Mouse (Mus musculus) myocyte (in vitro differentiated cells): ENCODE results near the gene Ugt1a9.

ENCODE experiments used
- CEBPB ChIP-seq: IDR thresholded peaks from 2 replicates; pipeline ENCODE4 v1.6.1; 2011; ENCODE audit warnings: mild to moderate bottlenecking, moderate library complexity; ENCODE audit not compliant: poor library complexity, insufficient read depth, severe bottlenecking
- E2F4 ChIP-seq: IDR thresholded peaks from one replicate; pipeline ENCODE4 v1.6.1; 2011; ENCODE audit warnings: mild to moderate bottlenecking, control low read depth, moderate library complexity; ENCODE audit not compliant: insufficient read depth
- MAX ChIP-seq: IDR thresholded peaks from one replicate; pipeline ENCODE4 v1.6.1; 2011; ENCODE audit warnings: low read depth, mild to moderate bottlenecking, control low read depth
- MYOD1 ChIP-seq, 3 experiments: IDR thresholded peaks; one replicate each; pipeline ENCODE4 v1.6.1; 2011; ENCODE audit warnings: control low read depth in 2 of 3, low read depth in 2 of 3, mild to moderate bottlenecking in 2 of 3, moderate library complexity in 1 of 3; ENCODE audit not compliant: insufficient read length in 2 of 3, control insufficient read depth in 1 of 3
- POLR2A ChIP-seq: IDR thresholded peaks from one replicate; pipeline ENCODE4 v1.6.1; 2011; ENCODE audit warnings: low read depth, mild to moderate bottlenecking, control low read depth, moderate library complexity; ENCODE audit not compliant: insufficient read length
- POLR2AphosphoS2 ChIP-seq: IDR thresholded peaks from one replicate; pipeline ENCODE4 v1.6.1; 2011; ENCODE audit warnings: low read depth, control low read depth; ENCODE audit not compliant: insufficient read length
- USF1 ChIP-seq: IDR thresholded peaks from one replicate; pipeline ENCODE4 v1.6.1; 2011; ENCODE audit warnings: low read depth, mild to moderate bottlenecking, control low read depth, moderate library complexity

DNA sequence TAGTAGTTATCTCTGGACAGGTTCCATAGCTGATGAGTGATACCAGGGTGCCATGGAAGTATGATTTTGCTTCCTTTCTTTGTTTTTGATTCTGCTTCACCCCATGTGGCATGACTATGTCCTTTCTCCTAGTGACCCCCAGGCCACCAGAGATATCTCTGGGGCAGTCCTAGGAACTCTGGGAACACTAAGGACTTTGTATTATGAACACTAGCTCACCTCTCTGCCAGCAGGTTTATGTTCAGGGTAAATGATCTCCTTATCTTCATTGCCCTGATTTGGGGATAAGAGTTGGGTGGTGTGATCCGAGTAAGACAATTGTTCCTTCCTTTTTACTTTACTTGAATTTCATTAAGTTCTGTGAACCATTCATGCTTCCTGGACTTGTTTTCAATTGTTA lies 15.5 kb downstream of the Ugt1a9 start:
- TF ChIP-seq POLR2A (no peak), MAX (no peak), CEBPB (no peak), POLR2AphosphoS2 (no peak), E2F4 (no peak), USF1 (no peak), MYOD1 (IDR thresholded peaks at IDR 0.05; ENCODE audit: control insufficient read depth in 1 of 3, insufficient read length in 2 of 3, low read depth in 2 of 3) (no peak)
